Mouse (Mus musculus): ENCODE measurements at regions not wholly inside any gene's neighbourhood (a gene's known extent, or its start where the extent isn't known, plus 50 kb on each side); places are given as distances from the start of the nearest gene placed in this dataset.

DNA sequence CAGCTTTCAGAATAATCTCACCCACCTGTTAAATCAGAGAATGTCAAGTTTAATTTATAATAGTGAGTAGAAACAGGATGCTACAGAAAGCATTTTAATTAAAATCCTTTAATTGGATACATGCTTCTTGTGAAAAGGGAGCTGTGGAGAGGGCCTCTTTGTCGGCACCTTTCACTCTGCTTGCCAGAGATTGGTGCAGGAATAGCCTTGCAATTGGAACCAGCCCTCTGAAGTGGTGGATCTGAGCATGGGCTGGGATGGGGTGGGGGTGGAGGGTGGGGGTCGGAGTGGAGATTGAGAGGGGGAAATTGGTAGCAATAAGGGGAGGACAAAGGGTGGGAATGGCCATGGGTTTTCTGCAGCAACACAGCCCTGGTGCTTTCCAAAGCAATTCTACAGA is 207.2 kb downstream of the Tbx15 start:
- no peak for DNase-seq (ENCODE audit: low spot score in 2 of 2)

- no peak for DNase-seq (ENCODE audit: low spot score in 2 of 2)
Measured at GRCm38 (mm10) chr3:99447813-99448212, 207.6 kb downstream of the Tbx15 start.

GRCm38 (mm10) chr3:99459036-99459863 is 219.1 kb downstream of the Tbx15 start:
- no peak for DNase-seq (ENCODE audit: low spot score in 2 of 2)

DNA sequence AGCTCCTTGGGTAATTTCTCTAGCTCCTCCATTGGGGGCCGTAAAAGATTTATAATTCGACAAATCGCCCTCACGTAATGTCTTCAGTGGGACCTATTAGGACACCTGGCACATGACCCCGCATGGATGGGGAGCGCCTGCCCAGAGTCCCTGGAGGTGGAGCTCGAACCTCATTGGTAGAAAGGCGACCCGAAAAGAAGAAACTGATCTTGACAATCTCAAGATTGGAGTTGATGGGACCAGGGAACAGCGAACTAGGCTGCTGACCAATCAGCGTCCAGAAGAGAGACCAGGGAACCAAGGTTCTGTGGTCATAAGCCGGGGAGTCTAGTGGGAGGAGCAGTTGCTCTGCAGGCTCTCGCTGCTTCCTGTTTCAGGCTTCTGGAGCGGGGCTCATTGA is 259.8 kb downstream of the Tbx15 start:
- DNase-seq (ENCODE audit: low spot score in 2 of 2): peak in 1 of 2 experiments; percentile 18

DNA sequence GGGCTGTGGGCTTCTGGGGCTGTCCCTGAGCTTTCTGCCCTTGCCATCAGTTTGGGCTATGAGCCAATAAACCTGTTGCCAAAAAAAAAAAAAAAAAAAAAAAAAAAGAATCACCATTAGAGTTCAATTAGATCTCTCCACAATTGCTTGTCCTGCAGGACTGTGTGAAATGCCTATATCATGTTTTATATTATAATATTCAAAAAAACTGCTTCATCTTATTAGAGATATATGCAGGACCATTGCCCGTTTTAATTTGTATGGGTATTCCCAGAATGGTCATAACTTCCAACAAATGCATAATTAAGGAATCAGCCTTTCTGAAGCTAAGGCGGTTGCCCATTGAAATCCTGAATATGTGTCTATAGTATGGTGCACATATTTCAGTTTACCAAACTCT is 264.6 kb downstream of the Tbx15 start:
- no peak for DNase-seq (ENCODE audit: low spot score in 2 of 2)

GRCm38 (mm10) chr3:99512250-99512649 is 272.1 kb downstream of the Tbx15 start:
- no peak for DNase-seq (ENCODE audit: low spot score in 2 of 2)

DNA sequence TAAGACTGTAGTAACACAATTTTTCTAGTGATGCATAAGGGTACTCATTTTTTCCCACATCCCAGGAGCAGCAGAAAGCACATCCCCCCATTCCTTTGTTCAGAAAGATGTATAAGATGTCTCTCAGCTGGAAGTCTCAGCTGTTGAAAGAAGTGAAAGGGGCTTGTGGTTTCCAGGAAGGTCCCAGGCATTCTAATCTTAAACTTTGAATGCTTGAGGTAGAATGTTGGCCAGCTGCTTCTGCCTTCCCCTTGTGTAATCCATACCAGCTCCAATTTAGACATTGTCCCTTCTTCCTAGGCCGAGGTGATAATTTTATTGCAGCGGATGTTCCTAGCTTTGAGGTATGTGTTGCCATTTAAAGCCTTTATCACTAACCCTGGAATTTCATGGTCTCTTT is 272.8 kb downstream of the Tbx15 start:
- no peak for DNase-seq (ENCODE audit: low spot score in 2 of 2)

- DNase-seq (ENCODE audit: low spot score in 2 of 2): no peak
Measured at GRCm38 (mm10) chr3:99515751-99516150, 275.6 kb downstream of the Tbx15 start.

DNA sequence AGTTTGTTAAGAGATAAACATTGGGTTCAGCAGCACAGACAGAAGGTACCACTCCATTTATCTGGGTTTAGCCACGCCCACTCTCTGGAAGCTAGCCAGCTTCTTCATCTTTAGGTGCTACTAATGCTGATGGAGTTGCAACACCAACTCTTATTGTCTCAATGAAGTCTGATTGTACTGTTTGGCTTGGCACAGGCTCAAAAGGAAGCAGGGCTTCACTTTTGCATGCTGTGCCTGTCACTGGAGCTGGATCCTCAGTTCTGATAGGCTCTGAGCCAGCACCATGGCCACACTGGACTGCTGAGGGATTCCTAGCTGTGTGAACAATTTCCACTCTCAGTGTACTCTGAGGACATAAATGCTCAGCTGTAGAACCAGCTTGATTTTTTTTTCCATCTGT is 320.7 kb downstream of the Tbx15 start:
- DNase-seq (ENCODE audit: low spot score in 2 of 2): no peak

DNA sequence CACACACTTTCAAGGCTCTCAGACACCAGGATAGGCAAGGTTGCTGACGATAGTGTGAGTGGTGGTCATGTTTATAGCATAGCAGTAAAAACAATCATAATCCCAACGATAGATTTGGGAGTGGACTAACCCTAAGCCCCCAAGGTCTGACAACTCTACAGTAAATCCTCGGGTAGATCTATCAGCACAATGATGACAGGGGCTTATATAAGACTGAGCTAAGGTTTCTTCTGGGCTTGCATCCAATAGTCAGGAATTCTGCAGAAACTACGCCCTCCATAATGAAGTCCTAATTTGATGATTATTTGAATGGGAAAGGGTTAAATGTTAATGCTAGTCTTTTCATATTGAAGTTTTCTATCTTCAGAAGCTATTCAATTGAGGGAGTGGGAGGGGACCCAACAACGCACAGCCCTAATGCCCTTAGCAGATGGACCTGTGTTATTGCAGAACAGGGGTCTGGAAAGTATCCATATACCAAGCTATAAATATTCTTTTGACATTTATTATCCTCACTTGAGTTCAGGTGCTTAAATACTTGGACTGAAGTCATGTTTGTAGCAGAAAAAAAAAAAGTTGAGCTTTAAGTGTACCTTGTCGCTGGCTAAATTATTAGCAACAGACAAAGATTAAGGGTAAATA is 311.8 kb upstream of the Spag17 start:
- no peak for DNase-seq (ENCODE audit: low spot score in 2 of 2)

- no peak for DNase-seq (ENCODE audit: low spot score in 2 of 2)
Measured at GRCm38 (mm10) chr3:99573977-99574373, 311.2 kb upstream of the Spag17 start.

- no peak for DNase-seq (ENCODE audit: low spot score in 2 of 2)
Measured at GRCm38 (mm10) chr3:99602679-99603078, 282.5 kb upstream of the Spag17 start.

DNA sequence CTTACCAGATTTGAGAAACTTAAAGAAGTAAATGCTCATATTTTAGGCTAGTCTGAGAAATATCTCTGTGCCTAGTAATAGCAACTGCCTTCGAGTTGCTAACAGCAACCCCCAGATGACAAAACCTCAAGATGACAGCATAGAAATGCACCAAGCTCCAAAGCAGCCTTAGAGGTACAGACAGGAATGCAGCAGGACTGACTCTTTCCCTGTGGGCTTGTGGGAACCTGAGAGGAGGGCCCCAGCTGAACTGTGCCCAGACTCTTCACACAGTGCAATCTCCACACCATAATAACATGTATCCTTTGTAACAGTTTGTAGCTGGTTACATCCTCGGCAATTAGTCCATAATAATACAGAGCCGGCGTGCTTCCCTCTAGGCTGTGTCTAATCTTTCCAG is 252.9 kb upstream of the Spag17 start:
- no peak for DNase-seq (ENCODE audit: low spot score in 2 of 2)

- no peak for DNase-seq (ENCODE audit: low spot score in 2 of 2)
Measured at GRCm38 (mm10) chr3:99641343-99642106, 243.7 kb upstream of the Spag17 start.

DNA sequence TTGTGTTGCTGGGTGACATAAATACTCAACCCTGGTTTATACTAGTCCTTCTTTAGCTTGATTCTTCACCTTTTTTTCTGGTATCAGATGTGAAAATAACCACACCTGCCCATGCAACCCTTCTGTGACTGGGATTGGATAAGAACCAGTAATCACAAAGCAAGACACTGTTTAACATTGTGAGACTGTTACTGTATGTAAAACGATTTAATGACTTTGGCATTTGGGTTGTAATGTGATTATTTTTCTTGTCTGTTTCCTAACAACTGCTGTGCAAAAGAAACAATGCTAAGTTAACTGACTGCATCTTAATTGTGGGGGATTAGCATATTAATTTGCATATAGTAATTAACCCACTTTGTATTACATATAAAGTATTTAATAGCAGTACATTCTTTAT is 240.3 kb upstream of the Spag17 start:
- DNase-seq (ENCODE audit: low spot score in 2 of 2): no peak

GRCm38 (mm10) chr3:99645318-99645717 is 239.9 kb upstream of the Spag17 start:
- DNase-seq (ENCODE audit: low spot score in 2 of 2): no peak

GRCm38 (mm10) chr3:99657617-99658016 is 227.6 kb upstream of the Spag17 start:
- DNase-seq (ENCODE audit: low spot score in 2 of 2): no peak

DNA sequence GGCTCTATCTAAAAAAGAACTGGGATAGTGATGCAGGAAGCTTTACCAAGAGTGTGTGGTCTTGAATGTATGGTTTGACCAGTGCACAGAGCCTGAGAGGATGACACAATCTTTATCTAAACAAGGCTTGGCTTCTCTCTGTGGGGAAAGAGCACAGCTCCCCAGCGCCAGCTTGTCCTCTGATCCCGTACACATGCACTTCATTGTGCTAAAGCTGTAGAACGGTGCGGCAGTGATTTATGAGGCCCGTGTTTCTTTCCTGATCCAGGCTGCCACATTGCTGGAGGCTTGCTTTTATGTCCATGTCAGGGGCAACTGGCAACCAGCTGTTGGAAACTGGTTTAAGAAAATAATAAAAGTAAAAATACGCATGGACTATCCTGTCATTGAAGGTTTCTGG is 221.4 kb upstream of the Spag17 start:
- no peak for DNase-seq (ENCODE audit: low spot score in 2 of 2)

- DNase-seq (ENCODE audit: low spot score in 2 of 2): no peak
Measured at GRCm38 (mm10) chr3:99665363-99665762, 219.8 kb upstream of the Spag17 start.

GRCm38 (mm10) chr3:99665902-99666768 is 219.1 kb upstream of the Spag17 start:
- DNase-seq (ENCODE audit: low spot score in 2 of 2): no peak

DNA sequence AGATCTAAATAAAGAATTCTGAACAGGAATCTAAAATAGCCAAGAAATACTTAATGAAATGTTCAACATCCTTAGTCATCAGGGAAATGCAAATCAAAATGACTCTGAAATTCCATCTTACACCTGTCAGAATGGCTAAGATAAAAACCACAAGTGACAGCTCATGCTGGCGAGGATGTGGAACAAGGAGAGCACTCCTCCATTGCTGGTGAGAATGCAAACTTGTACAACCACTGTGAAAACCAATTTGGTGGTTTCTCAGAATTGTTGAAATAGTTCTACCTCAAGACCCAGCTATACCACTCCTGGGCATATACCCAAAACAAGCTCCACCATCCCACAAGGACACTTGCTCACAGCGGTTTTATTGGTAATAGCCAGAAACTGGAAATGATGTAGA is 211.1 kb upstream of the Spag17 start:
- DNase-seq (ENCODE audit: low spot score in 2 of 2): no peak

GRCm38 (mm10) chr3:99709506-99709905 is 175.7 kb upstream of the Spag17 start:
- no peak for DNase-seq (ENCODE audit: low spot score in 2 of 2)
